Mouse (Mus musculus) hindbrain, embryonic 15.5 days (tissue): ENCODE measurements at regions not wholly inside any gene's neighbourhood (a gene's known extent, or its start where the extent isn't known, plus 50 kb on each side); places are given as distances from the start of the nearest gene placed in this dataset.

Experiments used
- ATAC-seq: fragments of 200-750 bp; cut with Nextera tagmentation; 2 replicates; pipeline ENCODE4 v1.8.0; 2017; ENCODE audit warnings: low read depth, moderate number of reproducible peaks, moderate TSS enrichment; ENCODE audit not compliant: low FRiP score
- H3K27ac ChIP-seq: fragments of 300-500 bp; sonication (generic); replicated peaks from 2 replicates; pipeline ENCODE4 v1.5.1; 2015; ENCODE audit warnings: mild to moderate bottlenecking, inconsistent platforms
- H3K27me3 ChIP-seq: fragments of 300-500 bp; sonication (generic); 2 replicates; pipeline ENCODE4 v1.6.1; 2015; ENCODE audit warnings: control low read depth, inconsistent platforms
- H3K36me3 ChIP-seq: fragments of 300-500 bp; sonication (generic); 2 replicates; pipeline ENCODE4 v1.6.1; 2015; ENCODE audit warnings: control low read depth, inconsistent platforms
- H3K4me1 ChIP-seq: fragments of 300-500 bp; sonication (generic); replicated peaks from 2 replicates; pipeline ENCODE4 v1.6.1; 2015; ENCODE audit warnings: control low read depth, inconsistent platforms
- H3K4me2 ChIP-seq: fragments of 300-500 bp; sonication (generic); 2 replicates; pipeline ENCODE4 v1.6.1; 2015; ENCODE audit warnings: moderate library complexity, mild to moderate bottlenecking, inconsistent platforms
- H3K4me3 ChIP-seq: fragments of 300-500 bp; sonication (generic); 2 replicates; pipeline ENCODE4 v1.5.1; 2015; ENCODE audit warnings: mild to moderate bottlenecking, inconsistent platforms
- H3K9ac ChIP-seq: fragments of 300-500 bp; sonication (generic); 2 replicates; pipeline ENCODE4 v1.6.1; 2015; ENCODE audit warnings: inconsistent platforms
- H3K9me3 ChIP-seq: fragments of 300-500 bp; sonication (generic); 2 replicates; pipeline ENCODE4 v1.6.1; 2016; ENCODE audit warnings: control low read depth, inconsistent platforms
- WGBS: fragments of 180-500 bp; shearing (Covaris S2); methylation state at CpG from one replicate; pipeline ENCODE4 v1.1.7; 2015; 5-methylcytosine and 5-hydroxymethylcytosine counted together

DNA sequence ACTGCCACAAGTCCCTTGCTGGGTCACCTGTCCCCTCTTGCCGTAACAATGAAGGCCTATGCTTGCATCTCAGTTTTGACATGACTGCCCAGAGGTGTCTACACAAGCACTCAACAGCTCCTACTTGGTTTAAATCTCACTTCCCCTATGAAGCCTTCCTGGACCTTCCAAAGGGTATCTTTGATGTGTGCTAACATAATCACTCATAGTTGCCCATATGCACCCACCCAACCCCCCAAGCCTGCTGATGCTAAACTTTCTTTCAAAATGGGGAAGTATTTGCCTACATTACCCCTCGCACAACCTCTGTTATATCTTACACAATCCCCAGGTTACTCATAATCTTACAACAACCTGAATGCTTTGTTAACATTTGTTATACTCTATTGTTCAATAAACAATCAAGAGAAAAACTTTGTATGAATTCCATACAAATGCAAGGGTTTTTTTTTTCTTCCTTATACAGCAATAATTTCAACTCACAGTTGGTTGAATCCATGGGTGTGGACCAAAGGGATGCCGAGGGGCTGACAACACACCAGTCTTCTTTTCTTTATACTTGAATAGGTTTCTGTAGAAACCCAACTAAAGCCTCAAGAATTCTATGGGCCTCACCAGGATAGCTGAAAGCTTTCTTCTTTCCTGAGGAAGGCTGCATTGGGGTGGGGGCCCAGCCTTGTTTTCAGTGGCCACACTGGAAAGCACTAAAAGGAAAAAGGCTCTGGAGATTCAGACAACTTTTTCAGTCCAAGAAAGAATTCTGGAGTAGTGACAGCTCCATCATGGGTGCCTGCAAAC, 157.5 kb upstream of the Jun start:
- H3K36me3 ChIP-seq, result no peaks in the 10 kb centered on the region
- H3K27me3 ChIP-seq, result no peaks in the 10 kb centered on the region
- no peak overlapping the region for H3K9ac ChIP-seq
- no peaks in the 10 kb centered on the region for H3K4me1 ChIP-seq
- H3K27ac ChIP-seq, result no peak overlapping the region
- no peaks in the 10 kb centered on the region for H3K9me3 ChIP-seq
- ATAC-seq, result no peak
- no peak overlapping the region for H3K4me2 ChIP-seq
- WGBS, result 58% methylated on average over 3 of the region's 3 CpGs
- no peak overlapping the region for H3K4me3 ChIP-seq

GRCm38 (mm10) chr4:95212561-95212960, 160.5 kb upstream of the Jun start:
- Histone ChIP-seq H3K27ac (no peak overlapping the region), H3K27me3 (no peaks in the 10 kb centered on the region), H3K4me1 (no peaks in the 10 kb centered on the region), H3K4me3 (no peak overlapping the region), H3K9ac (no peak overlapping the region), H3K36me3 (no peaks in the 10 kb centered on the region), H3K9me3 (no peaks in the 10 kb centered on the region), H3K4me2 (no peak overlapping the region)
- no peak for ATAC-seq
- 67% methylated on average over 2 of the region's 2 CpGs for WGBS

GRCm38 (mm10) chr4:95213026-95213425, 161.0 kb upstream of the Jun start:
- 82% methylated on average over 3 of the region's 3 CpGs for WGBS
- Histone ChIP-seq H3K27ac (no peak overlapping the region), H3K9me3 (no peaks in the 10 kb centered on the region), H3K27me3 (no peaks in the 10 kb centered on the region), H3K9ac (no peak overlapping the region), H3K36me3 (no peaks in the 10 kb centered on the region), H3K4me2 (no peak overlapping the region), H3K4me3 (no peak overlapping the region), H3K4me1 (no peaks in the 10 kb centered on the region)
- ATAC-seq, result no peak

GRCm38 (mm10) chr4:95214026-95214425, 162.0 kb upstream of the Jun start:
- no peak overlapping the region for H3K27ac ChIP-seq
- no peak for ATAC-seq
- no peaks in the 10 kb centered on the region for H3K9me3 ChIP-seq
- no peaks in the 10 kb centered on the region for H3K27me3 ChIP-seq
- no peak overlapping the region for H3K4me2 ChIP-seq
- 95% methylated on average over 2 of the region's 2 CpGs for WGBS
- H3K4me3 ChIP-seq, result no peak overlapping the region
- H3K4me1 ChIP-seq, result no peaks in the 10 kb centered on the region
- H3K9ac ChIP-seq, result no peak overlapping the region
- H3K36me3 ChIP-seq, result no peaks in the 10 kb centered on the region

GRCm38 (mm10) chr4:95215187-95215586, 163.2 kb upstream of the Jun start:
- H3K4me3 ChIP-seq, result no peak overlapping the region
- H3K36me3 ChIP-seq, result no peaks in the 10 kb centered on the region
- no peak overlapping the region for H3K9ac ChIP-seq
- ATAC-seq, result no peak
- no peak overlapping the region for H3K4me2 ChIP-seq
- H3K9me3 ChIP-seq, result no peaks in the 10 kb centered on the region
- no peaks in the 10 kb centered on the region for H3K27me3 ChIP-seq
- H3K4me1 ChIP-seq, result no peaks in the 10 kb centered on the region
- WGBS, result 89% methylated on average over 7 of the region's 7 CpGs
- no peak overlapping the region for H3K27ac ChIP-seq

- Histone ChIP-seq H3K4me3 (no peak overlapping the region), H3K27me3 (no peaks in the 10 kb centered on the region), H3K4me2 (no peak overlapping the region), H3K4me1 (no peaks in the 10 kb centered on the region), H3K36me3 (no peaks in the 10 kb centered on the region), H3K9me3 (no peaks in the 10 kb centered on the region), H3K27ac (no peak overlapping the region), H3K9ac (no peak overlapping the region)
- WGBS, result 63% methylated on average over 1 of the region's 1 CpGs
- ATAC-seq, result no peak
These were observed 178.4 kb upstream of the Jun start for GRCm38 (mm10) chr4:95230461-95230860.

DNA sequence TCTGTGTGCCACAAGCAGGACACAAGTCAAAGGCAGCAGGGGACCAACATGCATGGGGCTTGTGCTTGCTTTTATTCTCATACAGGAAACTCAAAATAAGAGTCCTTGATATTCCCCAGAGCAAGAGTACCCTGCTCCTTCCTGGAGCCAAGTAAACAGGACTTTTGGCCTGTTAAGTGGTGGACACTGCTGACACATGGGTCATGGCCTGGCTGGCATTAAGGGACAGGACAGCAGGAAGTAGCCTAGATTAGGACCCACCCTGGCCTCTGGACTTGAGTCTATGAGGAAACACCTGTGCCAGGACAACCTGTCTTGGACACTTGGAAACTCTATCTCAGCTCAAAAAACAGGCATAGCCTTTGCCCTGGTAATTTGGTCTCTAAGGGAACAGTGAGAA, 181.0 kb upstream of the Jun start:
- Histone ChIP-seq H3K4me2 (no peak overlapping the region), H3K4me1 (no peaks in the 10 kb centered on the region), H3K9ac (no peak overlapping the region), H3K27ac (no peak overlapping the region), H3K27me3 (no peaks in the 10 kb centered on the region), H3K4me3 (no peak overlapping the region), H3K9me3 (no peaks in the 10 kb centered on the region), H3K36me3 (no peaks in the 10 kb centered on the region)
- ATAC-seq, result no peak

GRCm38 (mm10) chr4:95234030-95234555, 182.1 kb upstream of the Jun start:
- WGBS, result 86% methylated on average over 2 of the region's 2 CpGs
- H3K27me3 ChIP-seq, result no peaks in the 10 kb centered on the region

DNA sequence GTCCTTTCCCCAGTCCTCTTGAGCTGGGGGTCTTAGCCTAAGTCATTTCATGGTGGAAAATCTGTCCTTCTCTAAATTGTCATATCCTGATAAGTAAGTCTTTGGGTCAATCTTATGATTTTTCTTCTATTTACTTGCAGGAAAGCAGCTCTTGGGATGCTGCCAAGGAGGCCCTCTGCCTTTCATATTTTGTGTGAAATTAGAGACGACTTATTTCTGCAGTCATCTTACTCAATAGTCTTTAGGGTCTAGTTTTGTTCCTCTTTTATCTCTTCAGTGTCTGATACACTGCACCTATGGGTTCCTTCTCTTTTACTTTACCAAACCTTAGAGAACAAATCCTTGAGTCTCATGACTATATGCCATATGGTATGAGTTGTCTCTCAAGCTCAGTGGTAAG, 196.0 kb upstream of the Jun start:
- Histone ChIP-seq H3K4me3 (no peak overlapping the region), H3K4me2 (no peak overlapping the region), H3K27ac (no peak overlapping the region), H3K27me3 (no peaks in the 10 kb centered on the region), H3K9me3 (no peaks in the 10 kb centered on the region), H3K4me1 (no peaks in the 10 kb centered on the region), H3K9ac (no peak overlapping the region), H3K36me3 (no peaks in the 10 kb centered on the region)
- ATAC-seq, result no peak
- 80% methylated on average over 1 of the region's 1 CpGs for WGBS

More at GRCm38 (mm10) chr4:95234030-95234555, 182.1 kb upstream of the Jun start:
- Histone ChIP-seq H3K4me3 (no peak overlapping the region), H3K9ac (no peak overlapping the region), H3K27ac (no peak overlapping the region), H3K4me1 (no peaks in the 10 kb centered on the region), H3K36me3 (no peaks in the 10 kb centered on the region), H3K4me2 (no peak overlapping the region), H3K9me3 (no peaks in the 10 kb centered on the region)
- ATAC-seq, result no peak

GRCm38 (mm10) chr4:95249031-95249430, 197.0 kb upstream of the Jun start:
- Histone ChIP-seq H3K27ac (no peak overlapping the region), H3K36me3 (no peaks in the 10 kb centered on the region), H3K4me1 (no peaks in the 10 kb centered on the region), H3K4me2 (no peak overlapping the region), H3K9me3 (no peaks in the 10 kb centered on the region), H3K27me3 (no peaks in the 10 kb centered on the region), H3K4me3 (no peak overlapping the region), H3K9ac (no peak overlapping the region)
- no peak for ATAC-seq
- 89% methylated on average over 4 of the region's 4 CpGs for WGBS

- no peak overlapping the region for H3K4me3 ChIP-seq
- no peaks in the 10 kb centered on the region for H3K36me3 ChIP-seq
- H3K27me3 ChIP-seq, result no peaks in the 10 kb centered on the region
- no peak overlapping the region for H3K9ac ChIP-seq
- no peak overlapping the region for H3K4me2 ChIP-seq
- no peak overlapping the region for H3K27ac ChIP-seq
- H3K9me3 ChIP-seq, result no peaks in the 10 kb centered on the region
- no peak for ATAC-seq
- H3K4me1 ChIP-seq, result no peaks in the 10 kb centered on the region
- WGBS, result 18% methylated on average over 1 of the region's 1 CpGs
These were observed 198.1 kb upstream of the Jun start for GRCm38 (mm10) chr4:95250083-95250482.

- Histone ChIP-seq H3K4me2 (no peak overlapping the region), H3K4me1 (no peaks in the 10 kb centered on the region), H3K27ac (no peak overlapping the region), H3K9me3 (no peaks in the 10 kb centered on the region), H3K27me3 (no peaks in the 10 kb centered on the region), H3K4me3 (no peak overlapping the region), H3K36me3 (no peaks in the 10 kb centered on the region), H3K9ac (no peak overlapping the region)
- ATAC-seq, result no peak
These were observed 217.7 kb upstream of the Jun start for GRCm38 (mm10) chr4:95269766-95270165.

GRCm38 (mm10) chr4:95270389-95270788, 218.4 kb upstream of the Jun start:
- Histone ChIP-seq H3K4me1 (no peaks in the 10 kb centered on the region), H3K9ac (no peak overlapping the region), H3K27me3 (no peaks in the 10 kb centered on the region), H3K4me2 (no peak overlapping the region), H3K36me3 (no peaks in the 10 kb centered on the region), H3K4me3 (no peak overlapping the region), H3K9me3 (no peaks in the 10 kb centered on the region), H3K27ac (no peak overlapping the region)
- WGBS, result 75% methylated on average over 1 of the region's 1 CpGs
- no peak for ATAC-seq
